Mouse (Mus musculus) MEL (cell line): ENCODE results near the gene Usp45. TPM values are rescaled to one million over a fixed set of nuclear protein-coding genes. Genes with fewer than 3 reads are reported as not detected.
A peak's percentile ranks its signal among the peaks of the same experiment; 100 is the strongest.

Experiments used
- DNase-seq: peaks from one replicate; pipeline ENCODE4 v3.0.0; 2011; ENCODE audit warnings: low read depth, low spot score
- H3K27ac ChIP-seq: 2 replicates; pipeline ENCODE4 v1.5.1; 2012; ENCODE audit warnings: low read depth, mild to moderate bottlenecking, control low read depth, low read length, moderate library complexity; ENCODE audit not compliant: control insufficient read depth
- H3K27me3 ChIP-seq, 2 experiments: fragments of 150-350 bp in 1 of 2; sonication (generic) in 1 of 2; 2 replicates each; pipeline ENCODE4 v1.6.1; 2012; ENCODE audit warnings: low read length in 2 of 2, mild to moderate bottlenecking in 2 of 2, improper control_type of control experiment in 1 of 2, moderate library complexity in 1 of 2; ENCODE audit not compliant: insufficient read depth in 2 of 2, control insufficient read depth in 1 of 2
- H3K36me3 ChIP-seq, 2 experiments: 2 replicates each; pipeline ENCODE4 v1.6.1; 2012 to 2014; ENCODE audit warnings: low read length in 2 of 2, improper control_type of control experiment in 1 of 2, inconsistent platforms in 1 of 2, mild to moderate bottlenecking in 1 of 2; ENCODE audit not compliant: insufficient read depth in 2 of 2, control insufficient read depth in 1 of 2
- H3K4me1 ChIP-seq, 2 experiments: fragments of 150-350 bp in 1 of 2; sonication (generic) in 1 of 2; 2 replicates each; pipeline ENCODE4 v1.6.1; 2012; ENCODE audit warnings: low read length in 2 of 2, improper control_type of control experiment in 1 of 2, mild to moderate bottlenecking in 1 of 2; ENCODE audit not compliant: insufficient read depth in 2 of 2, control insufficient read depth in 1 of 2
- H3K4me3 ChIP-seq, 2 experiments: fragments of 150-350 bp in 1 of 2; sonication (generic) in 1 of 2; 2 replicates each; pipeline ENCODE4 v1.5.1; 2012; ENCODE audit warnings: low read depth in 2 of 2, low read length in 2 of 2, mild to moderate bottlenecking in 2 of 2, moderate library complexity in 2 of 2, control low read depth in 1 of 2, improper control_type of control experiment in 1 of 2; ENCODE audit not compliant: control insufficient read depth in 1 of 2, insufficient read depth in 1 of 2
- H3K79me2 ChIP-seq: 2 replicates; pipeline ENCODE4 v1.6.1; 2012; ENCODE audit warnings: mild to moderate bottlenecking, low read length, moderate library complexity; ENCODE audit not compliant: control insufficient read depth, poor library complexity, insufficient read depth
- H3K9ac ChIP-seq: 2 replicates; pipeline ENCODE4 v1.6.1; 2012; ENCODE audit warnings: low read depth, mild to moderate bottlenecking, control low read depth, low read length, moderate library complexity; ENCODE audit not compliant: control insufficient read depth, poor library complexity, severe bottlenecking
- H3K9me3 ChIP-seq: fragments of 150-350 bp; sonication (generic); replicated peaks from 2 replicates; pipeline ENCODE4 v1.6.1; 2012; ENCODE audit warnings: mild to moderate bottlenecking, low read length, improper control_type of control experiment, moderate library complexity; ENCODE audit not compliant: insufficient read depth
- BHLHE40 ChIP-seq: IDR thresholded peaks from 2 replicates; pipeline ENCODE4 v1.6.1; 2012; ENCODE audit warnings: low read depth, mild to moderate bottlenecking, inconsistent platforms, low read length, improper control_type of control experiment, borderline replicate concordance
- CTCF ChIP-seq, 3 experiments: IDR thresholded peaks in 2 of 3; conservative IDR thresholded peaks in 1 of 3; 2 replicates each; pipeline ENCODE4 v1.5.1; 2011 to 2012; ENCODE audit warnings: low read length in 3 of 3, low read depth in 2 of 3, mild to moderate bottlenecking in 2 of 3, improper control_type of control experiment in 1 of 3, inconsistent platforms in 1 of 3, mixed read lengths in 1 of 3, moderate library complexity in 1 of 3; ENCODE audit not compliant: control insufficient read depth in 1 of 3, insufficient read depth in 1 of 3, poor library complexity in 1 of 3, severe bottlenecking in 1 of 3
- E2F4 ChIP-seq: IDR thresholded peaks from 2 replicates; pipeline ENCODE4 v1.6.1; 2011; ENCODE audit warnings: low read depth, low read length, improper control_type of control experiment, borderline replicate concordance
- EP300 ChIP-seq, 2 experiments: IDR thresholded peaks; 2 replicates each; pipeline ENCODE4 v1.6.1; 2011; ENCODE audit warnings: improper control_type of control experiment in 2 of 2, low read length in 2 of 2, low read depth in 1 of 2, mild to moderate bottlenecking in 1 of 2
- GABPA ChIP-seq: IDR thresholded peaks from 2 replicates; pipeline ENCODE4 v1.6.1; 2012; ENCODE audit warnings: low read depth, mild to moderate bottlenecking, inconsistent platforms, low read length, improper control_type of control experiment, moderate library complexity
- GATA1 ChIP-seq: IDR thresholded peaks from 2 replicates; pipeline ENCODE4 v1.6.1; 2011; ENCODE audit warnings: low read depth, low read length, improper control_type of control experiment
- HCFC1 ChIP-seq: IDR thresholded peaks from 2 replicates; pipeline ENCODE4 v1.6.1; 2012; ENCODE audit warnings: low read depth, mild to moderate bottlenecking, inconsistent platforms, low read length, improper control_type of control experiment, moderate library complexity
- JUND ChIP-seq: IDR thresholded peaks from 2 replicates; pipeline ENCODE4 v1.6.1; 2011; ENCODE audit warnings: low read depth, mild to moderate bottlenecking, improper control_type of control experiment, low read length
- KAT2A ChIP-seq: conservative IDR thresholded peaks from 2 replicates; pipeline ENCODE4 v1.6.1; 2012; ENCODE audit warnings: low read depth, low read length, improper control_type of control experiment, inconsistent platforms
- MAZ ChIP-seq: IDR thresholded peaks from 2 replicates; pipeline ENCODE4 v1.6.1; 2012; ENCODE audit warnings: low read depth, mild to moderate bottlenecking, inconsistent platforms, low read length, improper control_type of control experiment
- MEF2A ChIP-seq: IDR thresholded peaks from 2 replicates; pipeline ENCODE4 v1.6.1; 2014; ENCODE audit warnings: low read depth, mild to moderate bottlenecking, inconsistent platforms, low read length, improper control_type of control experiment; ENCODE audit not compliant: poor library complexity, insufficient replicate concordance, severe bottlenecking; ENCODE audit errors: extremely low read depth
- MXI1 ChIP-seq: IDR thresholded peaks from 2 replicates; pipeline ENCODE4 v1.6.1; 2011; ENCODE audit warnings: mild to moderate bottlenecking, low read depth, low read length, improper control_type of control experiment
- MYC ChIP-seq: IDR thresholded peaks from 2 replicates; pipeline ENCODE4 v1.6.1; 2011; ENCODE audit warnings: low read depth, mild to moderate bottlenecking, low read length, improper control_type of control experiment, moderate library complexity
- NELFE ChIP-seq: IDR thresholded peaks from 2 replicates; pipeline ENCODE4 v1.6.1; 2011; ENCODE audit warnings: low read depth, low read length, improper control_type of control experiment
- NRF1 ChIP-seq: IDR thresholded peaks from 2 replicates; pipeline ENCODE4 v1.6.1; 2014; ENCODE audit warnings: low read depth, mild to moderate bottlenecking, inconsistent platforms, low read length, improper control_type of control experiment, moderate library complexity; ENCODE audit not compliant: poor library complexity, insufficient read depth, severe bottlenecking
- POLR2AphosphoS2 ChIP-seq: IDR thresholded peaks from 2 replicates; pipeline ENCODE4 v1.6.1; 2011; ENCODE audit warnings: low read length, improper control_type of control experiment
- RAD21 ChIP-seq: IDR thresholded peaks from 2 replicates; pipeline ENCODE4 v1.6.1; 2011; ENCODE audit warnings: mild to moderate bottlenecking, low read depth, low read length, improper control_type of control experiment
- SIN3A ChIP-seq: IDR thresholded peaks from 2 replicates; pipeline ENCODE4 v1.6.1; 2012; ENCODE audit warnings: low read length, improper control_type of control experiment, inconsistent platforms
- SMC3 ChIP-seq: IDR thresholded peaks from 2 replicates; pipeline ENCODE4 v1.6.1; 2011; ENCODE audit warnings: low read depth, low read length, improper control_type of control experiment
- TAL1 ChIP-seq: IDR thresholded peaks from 2 replicates; pipeline ENCODE4 v1.6.1; 2012; ENCODE audit warnings: mild to moderate bottlenecking, inconsistent platforms, low read length, moderate library complexity, mixed read lengths
- TBP ChIP-seq: IDR thresholded peaks from 2 replicates; pipeline ENCODE4 v1.8.0; 2011; ENCODE audit warnings: low read depth, low read length, improper control_type of control experiment
- TCF12 ChIP-seq: IDR thresholded peaks from 2 replicates; pipeline ENCODE4 v1.6.1; 2014; ENCODE audit warnings: low read depth, mild to moderate bottlenecking, inconsistent platforms, low read length, improper control_type of control experiment, moderate library complexity
- UBTF ChIP-seq: IDR thresholded peaks from 2 replicates; pipeline ENCODE4 v1.6.1; 2012; ENCODE audit warnings: low read depth, mild to moderate bottlenecking, inconsistent platforms, low read length, improper control_type of control experiment, moderate library complexity, borderline replicate concordance; ENCODE audit not compliant: insufficient read depth
- USF1 ChIP-seq: IDR thresholded peaks from 2 replicates; pipeline ENCODE4 v1.6.1; 2014; ENCODE audit warnings: low read depth, mild to moderate bottlenecking, inconsistent platforms, low read length, improper control_type of control experiment, moderate library complexity
- ZKSCAN1 ChIP-seq: IDR thresholded peaks from 2 replicates; pipeline ENCODE4 v1.6.1; 2012; ENCODE audit warnings: low read depth, mild to moderate bottlenecking, inconsistent platforms, low read length, improper control_type of control experiment, moderate library complexity
- ZMIZ1 ChIP-seq: IDR thresholded peaks from 2 replicates; pipeline ENCODE4 v1.6.1; 2012; ENCODE audit warnings: low read depth, mild to moderate bottlenecking, inconsistent platforms, low read length, improper control_type of control experiment, moderate library complexity
- ZNF384 ChIP-seq: IDR thresholded peaks from 2 replicates; pipeline ENCODE4 v1.6.1; 2012; ENCODE audit warnings: low read depth, mild to moderate bottlenecking, inconsistent platforms, low read length, improper control_type of control experiment
- polyA plus RNA-seq, 2 experiments: library from polyadenylated mRNA; stranded (reverse) in 1 of 2; unstranded in 1 of 2; fragments of >175 nt in 1 of 2; fragments of >200 nt in 1 of 2; gene quantifications; 2 replicates each; pipeline versions ENCODE4 v1.2.1 to v1.2.4; 2012; ENCODE audit warnings: low replicate concordance in 2 of 2, low read depth in 1 of 2; ENCODE audit not compliant: insufficient read length in 2 of 2, insufficient read depth in 1 of 2, missing spikeins in 1 of 2
- total RNA-seq: library from RNA; depleted of rRNA; stranded (reverse); fragments of 300-350 nt; gene quantifications from 2 replicates; pipeline ENCODE4 v1.2.3, GENCODE M21; 2012

Usp45 gene
- total and polyA plus RNA-seq, 3 experiments = 6.4 to 8.2 TPM; not detected in 1

DNA sequence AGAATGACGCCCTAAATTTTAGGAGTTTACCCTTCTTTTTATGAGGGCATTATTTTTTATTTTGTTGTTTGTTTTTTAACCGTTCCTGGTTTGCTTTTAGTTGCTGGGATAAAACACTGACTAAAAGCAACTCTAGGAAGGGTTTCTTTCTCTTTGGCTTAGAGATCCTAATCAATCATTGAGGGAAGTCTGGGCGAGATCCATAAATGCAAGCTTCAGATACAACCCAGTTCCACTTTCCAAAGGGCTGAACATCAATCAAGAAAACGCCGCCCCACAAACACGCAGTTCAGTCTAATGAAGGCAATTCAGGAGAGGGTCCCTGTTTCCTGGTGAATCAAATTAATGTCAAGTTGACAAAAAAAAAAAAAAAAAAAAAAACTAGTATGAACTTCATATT is 111.8 kb downstream of the Usp45 start:
- no peaks in the 10 kb centered on the region for H3K9me3 ChIP-seq
- H3K27ac ChIP-seq = no peak overlapping the region
- peaks cover 1% of the 10 kb centered on the region; the same call in 1 of the 2 replicates for H3K79me2 ChIP-seq
- H3K4me1 ChIP-seq = no peaks in the 10 kb centered on the region
- H3K36me3 ChIP-seq = peaks cover 8 to 9% of the 10 kb centered on the region in 2 experiments
- DNase-seq = peak; percentile 51
- no peak for TF ChIP-seq GABPA
- TF ChIP-seq MEF2A = no peak
- TF ChIP-seq POLR2AphosphoS2 = no peak
- TF ChIP-seq SIN3A = no peak
- no peak for TF ChIP-seq MXI1
- 0 out of 2 replicates have a peak, but pooled peaks have one; percentile 73 for TF ChIP-seq ZNF384
- peak; percentile 38; the same call in 1 of the 2 replicates for TF ChIP-seq GATA1
- no peak for TF ChIP-seq NELFE
- TF ChIP-seq SMC3 = no peak
- TF ChIP-seq RAD21 = no peak
- peak in 1 of 2 experiments; percentile 22; a peak in 1 of 4 replicates for TF ChIP-seq EP300 (IDR thresholded peaks at IDR 0.05; ENCODE audit: low read depth in 1 of 2, low read length in 2 of 2)
- TF ChIP-seq ZMIZ1 = 0 out of 2 replicates have a peak, but pooled peaks have one; percentile 34
- TF ChIP-seq NRF1 = no peak
- no peak for TF ChIP-seq HCFC1
- TF ChIP-seq JUND = no peak
- peak overlapping the region; percentile 91 for H3K9ac ChIP-seq
- peak overlapping the region; percentile 68 to 88 for H3K4me3 ChIP-seq
- H3K27me3 ChIP-seq = no peaks in the 10 kb centered on the region

GRCm38 (mm10) chr4:21879565-21880220 is 112.7 kb downstream of the Usp45 start, which contains the start of gene Coq3:
Coq3 (plus strand) TSS chr4:21879673.
- H3K9me3 ChIP-seq = no peaks in the 10 kb centered on the region
- peak within 1 kb of the TSS; percentile 68 to 88 for H3K4me3 ChIP-seq
- H3K79me2 ChIP-seq = peaks cover 1% of the 10 kb centered on the region; the same call in 1 of the 2 replicates
- peaks cover 8 to 9% of the 10 kb centered on the region in 2 experiments for H3K36me3 ChIP-seq
- peak within 1 kb of the TSS; percentile 91 for H3K9ac ChIP-seq
- peak within 1 kb of the TSS; percentile 93 for H3K27ac ChIP-seq
- peak; percentile 92 for DNase-seq
- H3K4me1 ChIP-seq = no peaks in the 10 kb centered on the region
- H3K27me3 ChIP-seq = no peaks in the 10 kb centered on the region
- no peak for TF ChIP-seq ZKSCAN1
- no peak for TF ChIP-seq UBTF
- TF ChIP-seq KAT2A = no peak; the same call in 1 of the 2 replicates
- TF ChIP-seq RAD21 = no peak
- TF ChIP-seq ZMIZ1 = peak; percentile 44; the same call in 1 of the 2 replicates
- no peak for TF ChIP-seq GABPA
- TF ChIP-seq MAZ = no peak
- TF ChIP-seq POLR2AphosphoS2 = peak; percentile 81
- TF ChIP-seq E2F4 = no peak
- no peak for TF ChIP-seq CTCF (IDR thresholded peaks at IDR 0.05 in 2 of 3, conservative IDR thresholded peaks at IDR 0.05 in 1 of 3; ENCODE audit: control insufficient read depth in 1 of 3, insufficient read depth in 1 of 3, low read depth in 2 of 3, low read length in 3 of 3, poor library complexity in 1 of 3, severe bottlenecking in 1 of 3)
- 0 out of 2 replicates have a peak, but pooled peaks have one; percentile 22 for TF ChIP-seq MYC
- TF ChIP-seq SIN3A = peak; percentile 67; the same call in 1 of the 2 replicates
- TF ChIP-seq TCF12 = peak; percentile 65
- TF ChIP-seq NELFE = peak; percentile 66
- no peak for TF ChIP-seq BHLHE40
- no peak for TF ChIP-seq USF1
- no peak for TF ChIP-seq GATA1
- no peak for TF ChIP-seq ZNF384
- TF ChIP-seq NRF1 = peak; percentile 85
- TF ChIP-seq TBP = peak; percentile 87
- no peak for TF ChIP-seq JUND
- no peak for TF ChIP-seq TAL1
- 0 out of 4 replicates have a peak, but pooled peaks of 1 of the 2 experiments have one; percentile 37 for TF ChIP-seq EP300 (IDR thresholded peaks at IDR 0.05; ENCODE audit: low read depth in 1 of 2, low read length in 2 of 2)
- no peak for TF ChIP-seq MEF2A
